Mouse (Mus musculus) liver, embryonic 12.5 days (tissue): ENCODE results near the gene Gan. TPM values are rescaled to one million over a fixed set of nuclear protein-coding genes. Genes with fewer than 3 reads are reported as not detected.
A peak's percentile ranks its signal among the peaks of the same experiment; 100 is the strongest.

Source experiments
- ATAC-seq: fragments of 200-750 bp; cut with Nextera tagmentation; 2 replicates; pipeline ENCODE4 v1.8.0; 2017; ENCODE audit warnings: moderate number of reproducible peaks, mild to moderate bottlenecking, moderate library complexity
- H3K27ac ChIP-seq: fragments of 300-500 bp; sonication (generic); 2 replicates; pipeline ENCODE4 v1.5.1; 2016; ENCODE audit warnings: mild to moderate bottlenecking
- H3K27me3 ChIP-seq: fragments of 300-500 bp; sonication (generic); replicated peaks from 2 replicates; pipeline ENCODE4 v1.6.1; 2016; ENCODE audit warnings: mild to moderate bottlenecking, moderate library complexity
- H3K36me3 ChIP-seq: fragments of 300-500 bp; sonication (generic); 2 replicates; pipeline ENCODE4 v1.6.1; 2016; ENCODE audit warnings: mild to moderate bottlenecking, moderate library complexity
- H3K4me1 ChIP-seq: fragments of 300-500 bp; sonication (generic); 2 replicates; pipeline ENCODE4 v1.6.1; 2016
- H3K4me2 ChIP-seq: fragments of 300-500 bp; sonication (generic); 2 replicates; pipeline ENCODE4 v1.6.1; 2016; ENCODE audit warnings: mild to moderate bottlenecking, moderate library complexity
- H3K4me3 ChIP-seq: fragments of 300-500 bp; sonication (generic); 2 replicates; pipeline ENCODE4 v1.5.1; 2016; ENCODE audit warnings: mild to moderate bottlenecking, moderate library complexity
- H3K9ac ChIP-seq: fragments of 300-500 bp; sonication (generic); 2 replicates; pipeline ENCODE4 v1.6.1; 2016; ENCODE audit warnings: mild to moderate bottlenecking, moderate library complexity
- H3K9me3 ChIP-seq: fragments of 300-500 bp; sonication (generic); replicated peaks from 2 replicates; pipeline ENCODE4 v1.6.1; 2016; ENCODE audit warnings: mild to moderate bottlenecking, moderate library complexity
- WGBS: fragments of 180-500 bp; shearing (Covaris S2); methylation state at CpG from one replicate; pipeline ENCODE4 v1.1.7; 2016; ENCODE audit not compliant: insufficient replicate concordance; 5-methylcytosine and 5-hydroxymethylcytosine counted together
- polyA plus RNA-seq: library from polyadenylated mRNA; unstranded; fragments of >200 nt; fragmentation: Nextera tagmentation; extraction: Ambion mirVana; gene quantifications from 2 replicates; pipeline ENCODE4 v1.2.1, GENCODE M21; 2016

Gene Gan
- polyA plus RNA-seq, 1 experiment from 2014 or later, result 1.9 TPM

- H3K9ac ChIP-seq, result peak overlapping the region; percentile 96
- ATAC-seq, result no peak
- H3K27ac ChIP-seq, result peak overlapping the region; percentile 88
- no peaks in the 10 kb centered on the region for H3K36me3 ChIP-seq
- peak overlapping the region; percentile 90 for H3K4me2 ChIP-seq
- WGBS, result 2% methylated on average over 22 of the region's 22 CpGs
- peak overlapping the region; percentile 84 for H3K4me3 ChIP-seq
- no peaks in the 10 kb centered on the region; the same call in 1 of the 2 replicates for H3K27me3 ChIP-seq
- H3K9me3 ChIP-seq, result no peaks in the 10 kb centered on the region
- peaks cover 68% of the 10 kb centered on the region for H3K4me1 ChIP-seq
Observed at GRCm38 (mm10) chr8:117257821-117258575, 100.1 kb downstream of the Gan start.

- Histone ChIP-seq H3K4me3 (peak overlapping the region; percentile 84), H3K9me3 (no peaks in the 10 kb centered on the region), H3K4me1 (peaks cover 74% of the 10 kb centered on the region), H3K36me3 (no peaks in the 10 kb centered on the region), H3K27me3 (no peaks in the 10 kb centered on the region; the same call in 1 of the 2 replicates), H3K9ac (peak overlapping the region; percentile 96), H3K4me2 (peak overlapping the region; percentile 90), H3K27ac (peak overlapping the region; percentile 88)
- WGBS, result 38% methylated on average over 6 of the region's 6 CpGs
- ATAC-seq, result no peak
Observed at GRCm38 (mm10) chr8:117258576-117259040, 100.7 kb downstream of the Gan start.

- Histone ChIP-seq H3K9me3 (no peaks in the 10 kb centered on the region), H3K4me1 (peaks cover 75% of the 10 kb centered on the region), H3K27me3 (no peaks in the 10 kb centered on the region; the same call in 1 of the 2 replicates), H3K9ac (peak overlapping the region; percentile 96), H3K4me2 (peak overlapping the region; percentile 90), H3K27ac (peak overlapping the region; percentile 88; the same call in 1 of the 2 replicates), H3K36me3 (no peaks in the 10 kb centered on the region), H3K4me3 (peak overlapping the region; percentile 84)
- WGBS, result 70% methylated on average over 11 of the region's 11 CpGs
- ATAC-seq, result no peak
Observed at GRCm38 (mm10) chr8:117259431-117260001, 101.6 kb downstream of the Gan start.

GRCm38 (mm10) chr8:117260234-117260929 lies 102.4 kb downstream of the Gan start:
- H3K27ac ChIP-seq, result peak overlapping the region; percentile 49; the same call in 1 of the 2 replicates
- no peak for ATAC-seq
- 62% methylated on average over 14 of the region's 14 CpGs for WGBS
- H3K4me1 ChIP-seq, result peaks cover 84% of the 10 kb centered on the region
- peak overlapping the region; percentile 90 for H3K4me2 ChIP-seq
- H3K9ac ChIP-seq, result no peak overlapping the region
- no peaks in the 10 kb centered on the region for H3K9me3 ChIP-seq
- no peaks in the 10 kb centered on the region for H3K36me3 ChIP-seq
- peak overlapping the region; percentile 84 for H3K4me3 ChIP-seq
- H3K27me3 ChIP-seq, result no peaks in the 10 kb centered on the region

GRCm38 (mm10) chr8:117260930-117261475 lies 103.1 kb downstream of the Gan start:
- no peaks in the 10 kb centered on the region for H3K27me3 ChIP-seq
- H3K9ac ChIP-seq, result no peak overlapping the region
- H3K4me2 ChIP-seq, result peak overlapping the region; percentile 90
- no peaks in the 10 kb centered on the region for H3K36me3 ChIP-seq
- no peaks in the 10 kb centered on the region for H3K9me3 ChIP-seq
- ATAC-seq, result no peak
- 69% methylated on average over 14 of the region's 14 CpGs for WGBS
- H3K4me3 ChIP-seq, result no peak overlapping the region
- peak overlapping the region; percentile 60 for H3K27ac ChIP-seq
- peaks cover 83% of the 10 kb centered on the region for H3K4me1 ChIP-seq

- Histone ChIP-seq H3K27ac (peak overlapping the region; percentile 60; the same call in 1 of the 2 replicates), H3K4me3 (no peak overlapping the region)
Observed at GRCm38 (mm10) chr8:117261702-117262101, 103.8 kb downstream of the Gan start.

GRCm38 (mm10) chr8:117262685-117263084 lies 104.8 kb downstream of the Gan start:
- H3K4me3 ChIP-seq, result 0 out of 2 replicates have a peak overlapping the region, but pooled peaks have one; percentile 2
- H3K36me3 ChIP-seq, result 0 out of 2 replicates have a peak, but pooled peaks cover 3% of the 10 kb centered on the region
- H3K4me2 ChIP-seq, result peak overlapping the region; percentile 90
- H3K27ac ChIP-seq, result peak overlapping the region; percentile 71
- H3K27me3 ChIP-seq, result no peaks in the 10 kb centered on the region
- H3K9ac ChIP-seq, result peak overlapping the region; percentile 18
- 27% methylated on average over 8 of the region's 8 CpGs for WGBS
- no peak for ATAC-seq
- H3K9me3 ChIP-seq, result no peaks in the 10 kb centered on the region
- H3K4me1 ChIP-seq, result peaks cover 88% of the 10 kb centered on the region

More at GRCm38 (mm10) chr8:117261702-117262101, 103.8 kb downstream of the Gan start:
- no peaks in the 10 kb centered on the region for H3K9me3 ChIP-seq
- no peaks in the 10 kb centered on the region for H3K27me3 ChIP-seq
- 48% methylated on average over 9 of the region's 9 CpGs for WGBS
- H3K9ac ChIP-seq, result 0 out of 2 replicates have a peak overlapping the region, but pooled peaks have one; percentile 24
- no peak for ATAC-seq
- peaks cover 80% of the 10 kb centered on the region for H3K4me1 ChIP-seq
- no peaks in the 10 kb centered on the region for H3K36me3 ChIP-seq
- H3K4me2 ChIP-seq, result peak overlapping the region; percentile 90

- Histone ChIP-seq H3K27ac (peak overlapping the region; percentile 71), H3K36me3 (0 out of 2 replicates have a peak, but pooled peaks cover 5% of the 10 kb centered on the region), H3K9ac (peak overlapping the region; percentile 18; the same call in 1 of the 2 replicates), H3K4me3 (no peak overlapping the region), H3K4me2 (peak overlapping the region; percentile 90), H3K9me3 (no peaks in the 10 kb centered on the region), H3K27me3 (no peaks in the 10 kb centered on the region), H3K4me1 (peaks cover 90% of the 10 kb centered on the region)
- 4% methylated on average over 6 of the region's 6 CpGs for WGBS
- ATAC-seq, result peak; percentile 73
Observed at GRCm38 (mm10) chr8:117263442-117263841, 105.5 kb downstream of the Gan start.

GRCm38 (mm10) chr8:117265079-117265478 lies 107.1 kb downstream of the Gan start:
- Histone ChIP-seq H3K4me3 (no peak overlapping the region), H3K4me1 (peaks cover 82% of the 10 kb centered on the region), H3K9ac (peak overlapping the region; percentile 5; the same call in 1 of the 2 replicates), H3K27me3 (no peaks in the 10 kb centered on the region), H3K4me2 (no peak overlapping the region), H3K9me3 (no peaks in the 10 kb centered on the region), H3K27ac (no peak overlapping the region), H3K36me3 (0 out of 2 replicates have a peak, but pooled peaks cover 5% of the 10 kb centered on the region)
- ATAC-seq, result no peak
- 84% methylated on average over 5 of the region's 5 CpGs for WGBS
